Mouse (Mus musculus) kidney, adult 2 months (tissue): ENCODE measurements around the gene Plcb1.

ENCODE experiments used
- CTCF ChIP-seq: fragments of 200-500 bp; conservative IDR thresholded peaks from 2 replicates; pipeline ENCODE4 v1.5.1; 2011; ENCODE audit warnings: low read depth, mild to moderate bottlenecking, control low read depth, low read length, moderate library complexity, mixed read lengths; ENCODE audit not compliant: insufficient read depth, insufficient read length
- POLR2A ChIP-seq: fragments of 200-500 bp; IDR thresholded peaks from one replicate; pipeline ENCODE4 v1.6.1; 2011; ENCODE audit warnings: low read depth, low read length, control low read depth

DNA sequence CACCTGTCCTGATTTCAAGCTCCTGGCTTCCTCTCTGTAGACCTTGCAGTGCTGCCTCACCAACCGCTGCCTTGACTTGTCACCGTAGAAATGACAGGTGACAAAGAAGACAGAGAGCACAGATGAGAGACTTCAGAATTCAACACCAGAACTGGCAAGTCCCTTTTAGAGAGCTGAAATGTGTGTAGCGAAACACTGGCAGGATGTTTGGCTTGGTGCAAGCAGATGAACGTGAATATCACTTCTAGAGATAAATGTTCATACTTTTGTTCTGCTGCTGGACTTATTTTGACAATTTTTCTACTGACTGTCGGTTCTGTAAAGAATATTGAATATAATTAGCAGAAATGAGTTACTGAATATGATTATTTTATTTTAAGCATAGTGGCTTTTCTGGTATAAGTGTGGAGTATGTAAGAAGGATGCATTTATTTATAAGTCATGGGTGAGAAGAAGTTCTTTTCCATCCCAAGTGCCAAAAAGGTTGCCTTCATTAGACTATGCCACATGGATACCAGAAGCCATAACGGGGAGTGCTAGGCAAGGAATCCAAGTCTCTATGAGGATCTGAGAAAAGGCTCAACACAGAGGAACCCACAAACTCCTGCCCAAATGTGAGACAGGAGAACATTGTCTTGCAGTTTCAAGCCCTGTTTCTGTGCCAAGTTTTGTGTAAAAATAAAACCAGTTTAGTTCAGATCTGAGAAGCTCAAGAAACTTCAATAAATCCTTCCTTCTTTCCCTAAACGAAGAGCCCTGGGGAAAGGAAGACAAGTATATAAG, 31.4 kb downstream of the Plcb1 start:
- TF ChIP-seq CTCF, result no peak
- no peak for TF ChIP-seq POLR2A
